Mouse (Mus musculus): ENCODE measurements around the gene Hspa8. TPM values are rescaled to one million over a fixed set of nuclear protein-coding genes. Genes with fewer than 3 reads are reported as not detected.
"Not testable (repeated sequence)": the region's sequence is repeated elsewhere in the genome, so short reads cannot be mapped to it uniquely, and the experiment has no call there.

The Hspa8 gene
- polyA plus RNA-seq, 1 experiment, result 811 TPM

DNA sequence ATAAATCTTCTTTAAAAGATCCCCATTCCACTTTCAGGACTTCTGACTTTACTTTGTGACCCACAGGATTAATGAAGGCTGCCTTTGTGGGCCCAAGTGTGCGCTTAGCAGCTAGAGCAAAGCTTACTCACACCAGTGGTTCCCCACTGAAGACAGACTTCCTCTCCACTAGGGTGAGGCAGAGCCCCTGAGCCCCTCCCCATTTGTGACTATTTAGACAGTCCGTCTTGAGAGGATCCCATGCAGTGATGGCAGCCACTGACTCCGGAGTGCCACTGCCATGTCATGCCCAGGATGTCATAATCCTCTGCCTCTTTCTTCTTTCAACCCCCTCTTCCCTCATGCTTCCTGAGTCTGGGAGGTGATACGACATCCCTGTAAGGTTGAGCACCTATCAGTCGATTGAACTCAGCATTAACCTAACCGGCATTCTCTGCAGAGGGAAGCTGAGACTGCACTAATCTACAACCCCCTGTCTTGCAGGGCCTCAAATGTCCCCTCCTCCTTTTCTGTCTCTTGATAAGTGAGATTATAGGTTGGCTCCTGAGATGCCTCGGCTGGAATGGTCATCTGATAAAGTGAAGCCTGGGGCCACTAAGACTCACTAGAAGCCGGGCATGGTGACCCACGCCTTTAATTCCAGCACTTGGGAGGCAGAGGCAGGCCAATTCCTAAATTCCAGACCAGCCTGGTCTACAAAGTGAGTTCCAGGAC is 2.4 kb upstream of the Hspa8 start:
- Histone ChIP-seq H3K9me3 (no peaks in the 10 kb centered on the region), H3K4me1 (peaks cover 41% of the 10 kb centered on the region), H3K36me3 (replicated peaks; ENCODE audit: low read length) (peaks cover 8% of the 10 kb centered on the region), H3K4me3 (replicated peaks) (peak overlapping the region; percentile 48), H3K27me3 (replicated peaks) (no peaks in the 10 kb centered on the region)
- TF ChIP-seq FLI1 (IDR thresholded peaks at IDR 0.05; ENCODE audit: low read length) (no peak), GATA1 (IDR thresholded peaks at IDR 0.05; ENCODE audit: borderline replicate concordance, low read length) (no peak)

DNA sequence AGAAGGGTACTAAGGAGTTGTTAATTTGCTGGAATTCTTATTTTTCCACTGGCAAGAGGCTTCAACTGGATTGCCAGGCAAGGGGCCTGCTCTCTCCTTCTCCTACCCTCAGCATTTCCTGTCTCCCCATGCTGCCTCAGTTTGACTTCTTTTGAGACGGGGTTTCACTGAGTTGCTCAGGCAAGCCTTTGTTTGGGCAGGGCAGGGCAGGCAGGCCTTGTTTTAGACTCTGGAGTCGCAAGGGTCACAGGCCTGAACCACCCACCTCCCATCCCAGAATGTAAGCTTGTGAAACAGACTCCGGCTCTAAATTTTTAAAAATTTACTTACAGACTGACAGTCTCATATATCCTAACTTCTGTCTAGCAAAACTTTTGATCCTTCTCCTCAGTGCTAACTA is 1.7 kb upstream of the Hspa8 start:
- Histone ChIP-seq H3K4me1 (peaks cover 45% of the 10 kb centered on the region), H3K27me3 (replicated peaks) (no peaks in the 10 kb centered on the region), H3K9me3 (no peaks in the 10 kb centered on the region), H3K4me3 (replicated peaks) (peak overlapping the region; percentile 92), H3K36me3 (replicated peaks; ENCODE audit: low read length) (peaks cover 16% of the 10 kb centered on the region)
- TF ChIP-seq FLI1 (IDR thresholded peaks at IDR 0.05; ENCODE audit: low read length), result no peak
- TF ChIP-seq GATA1 (IDR thresholded peaks at IDR 0.05; ENCODE audit: borderline replicate concordance, low read length), result no peak

DNA sequence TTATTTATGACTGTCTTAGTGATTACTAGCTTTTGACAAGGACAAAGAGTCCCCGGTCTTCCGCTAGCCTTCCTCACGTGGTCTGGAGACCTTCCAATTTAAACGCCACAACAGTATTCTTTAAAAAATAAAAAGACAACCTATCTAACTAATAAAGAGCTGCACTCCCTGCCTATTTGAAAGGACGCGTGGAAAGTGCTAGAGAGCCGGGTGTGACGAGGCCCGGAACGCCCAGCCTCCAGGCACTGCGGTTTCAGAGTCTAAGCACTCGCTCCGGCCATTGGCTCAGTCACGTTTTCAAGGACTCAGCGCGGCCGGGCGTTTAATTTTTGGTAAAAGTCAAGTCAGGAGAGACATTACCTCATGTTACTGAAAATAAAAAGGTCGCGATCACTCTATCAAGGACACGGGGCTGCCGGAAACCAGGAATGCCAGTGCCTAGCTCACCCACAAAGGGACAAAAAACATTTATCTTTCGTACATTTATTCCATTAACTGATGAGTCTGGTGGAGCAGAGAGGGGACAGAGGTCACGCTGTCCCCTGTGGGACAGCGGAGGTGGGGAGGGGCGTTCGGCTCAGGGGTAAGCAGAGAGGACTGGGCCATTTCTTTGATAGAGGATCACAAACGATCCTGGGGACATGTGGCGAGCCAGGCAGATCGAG is 815 bp upstream of the Hspa8 start:
- no peak for TF ChIP-seq FLI1 (IDR thresholded peaks at IDR 0.05; ENCODE audit: low read length)
- TF ChIP-seq GATA1 (IDR thresholded peaks at IDR 0.05; ENCODE audit: borderline replicate concordance, low read length), result no peak
- H3K27me3 ChIP-seq (replicated peaks), result no peaks in the 10 kb centered on the region

DNA sequence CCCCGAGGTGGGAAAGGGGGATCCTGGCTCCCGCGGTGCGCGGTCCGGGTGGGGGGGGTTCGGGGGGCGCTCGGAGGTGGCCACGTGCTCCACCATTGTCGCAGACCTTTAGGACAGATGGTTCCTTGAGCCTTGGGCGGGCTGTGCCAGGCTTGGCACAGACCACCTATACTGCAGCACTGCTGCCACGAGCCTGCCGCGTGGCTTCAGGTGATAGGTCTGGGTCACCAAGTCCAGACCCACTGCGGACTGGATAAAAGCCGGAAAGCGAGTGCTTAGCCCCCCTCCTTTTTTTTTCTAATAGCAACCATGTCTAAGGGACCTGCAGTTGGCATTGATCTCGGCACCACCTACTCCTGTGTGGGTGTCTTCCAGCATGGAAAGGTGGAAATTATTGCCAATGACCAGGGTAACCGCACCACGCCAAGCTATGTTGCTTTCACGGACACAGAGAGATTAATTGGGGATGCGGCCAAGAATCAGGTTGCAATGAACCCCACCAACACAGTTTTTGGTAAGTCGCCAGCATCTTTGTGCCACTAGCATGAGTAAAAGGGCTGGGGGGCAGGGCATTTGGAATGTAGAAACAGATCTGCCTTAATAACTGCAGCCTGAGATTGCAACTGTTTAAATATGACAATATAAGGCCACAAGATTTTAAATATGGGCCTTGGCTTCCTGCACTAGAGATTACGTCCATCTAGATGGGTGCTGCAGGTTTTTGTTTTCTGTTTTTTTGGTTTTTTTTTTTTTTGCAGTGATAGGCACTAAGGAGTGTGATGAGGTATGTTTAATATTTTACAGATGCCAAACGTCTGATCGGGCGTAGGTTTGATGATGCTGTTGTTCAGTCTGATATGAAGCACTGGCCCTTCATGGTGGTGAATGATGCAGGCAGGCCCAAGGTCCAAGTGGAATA is 1.1 kb downstream of the Hspa8 start:
- not testable (repeated sequence) for H3K27me3 ChIP-seq (replicated peaks); H3K9me3 ChIP-seq
- H3K4me3 ChIP-seq (replicated peaks), result peak overlapping the region; percentile 95
- H3K4me1 ChIP-seq, result peaks cover 35% of the 10 kb centered on the region
- peaks cover 36% of the 10 kb centered on the region for H3K36me3 ChIP-seq (replicated peaks; ENCODE audit: low read length)

More for the DNA sequence above, 815 bp upstream of the Hspa8 start:
- Histone ChIP-seq H3K9me3 (no peaks in the 10 kb centered on the region), H3K4me1 (peaks cover 40% of the 10 kb centered on the region), H3K4me3 (replicated peaks) (peak overlapping the region; percentile 92), H3K36me3 (replicated peaks; ENCODE audit: low read length) (peaks cover 22% of the 10 kb centered on the region)

DNA sequence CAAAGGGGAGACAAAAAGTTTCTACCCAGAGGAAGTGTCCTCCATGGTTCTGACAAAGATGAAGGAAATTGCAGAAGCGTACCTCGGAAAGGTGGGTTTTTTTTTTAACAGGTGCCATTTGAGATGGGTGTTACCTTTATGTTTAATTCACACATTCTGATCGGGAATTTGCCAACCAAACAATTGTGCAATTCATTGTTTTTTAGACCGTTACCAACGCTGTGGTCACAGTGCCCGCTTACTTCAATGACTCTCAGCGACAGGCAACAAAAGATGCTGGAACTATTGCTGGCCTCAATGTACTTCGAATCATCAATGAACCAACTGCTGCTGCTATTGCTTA is 1.7 kb downstream of the Hspa8 start:
- not testable (repeated sequence) for H3K9me3 ChIP-seq; H3K27me3 ChIP-seq (replicated peaks)
- peaks cover 40% of the 10 kb centered on the region for H3K4me1 ChIP-seq
- H3K36me3 ChIP-seq (replicated peaks; ENCODE audit: low read length), result peaks cover 43% of the 10 kb centered on the region
- peak overlapping the region; percentile 85 for H3K4me3 ChIP-seq (replicated peaks)

DNA sequence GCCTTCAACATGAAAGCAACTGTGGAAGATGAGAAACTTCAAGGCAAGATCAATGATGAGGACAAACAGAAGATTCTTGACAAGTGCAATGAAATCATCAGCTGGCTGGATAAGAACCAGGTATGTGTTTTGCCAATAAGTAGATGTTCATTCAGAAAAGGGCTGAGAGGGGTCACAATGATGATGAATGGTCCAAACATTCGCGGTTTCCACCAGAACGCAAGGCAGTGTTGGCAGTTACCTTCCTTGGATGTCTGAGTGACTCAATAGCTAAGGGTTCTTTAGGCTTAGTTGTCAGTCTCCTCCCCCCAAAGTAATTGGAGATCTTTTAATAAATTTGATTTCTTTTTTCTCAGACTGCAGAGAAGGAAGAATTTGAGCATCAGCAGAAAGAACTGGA is 3.8 kb downstream of the Hspa8 start:
- H3K27me3 ChIP-seq (replicated peaks); H3K4me3 ChIP-seq (replicated peaks); H3K9me3 ChIP-seq: not testable (repeated sequence)
- Histone ChIP-seq H3K4me1 (peaks cover 42% of the 10 kb centered on the region), H3K36me3 (replicated peaks; ENCODE audit: low read length) (peaks cover 45% of the 10 kb centered on the region)

DNA sequence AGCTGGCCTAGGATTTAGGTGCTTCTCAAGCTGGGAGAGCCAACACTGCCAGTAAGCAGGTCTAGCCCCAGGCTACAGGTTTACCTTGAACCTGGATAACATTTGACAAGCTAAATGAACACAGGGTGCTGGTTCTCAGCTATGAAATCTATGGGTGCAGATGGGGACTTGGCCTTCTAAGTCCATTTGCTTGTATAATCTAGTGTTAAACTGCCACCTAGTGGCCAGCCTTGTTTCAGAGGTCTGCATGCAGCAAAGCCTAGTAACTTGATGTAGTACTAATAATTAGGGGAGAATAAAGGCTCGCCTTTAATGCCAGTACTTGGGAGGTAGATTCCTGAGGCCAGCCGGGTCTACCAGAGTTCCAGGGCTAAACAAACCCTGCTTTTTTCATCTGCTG is 4.5 kb downstream of the Hspa8 start:
- no peaks in the 10 kb centered on the region for H3K9me3 ChIP-seq
- no peaks in the 10 kb centered on the region for H3K27me3 ChIP-seq (replicated peaks)
- H3K4me1 ChIP-seq, result peaks cover 44% of the 10 kb centered on the region
- TF ChIP-seq GATA1 (IDR thresholded peaks at IDR 0.05; ENCODE audit: borderline replicate concordance, low read length) (no peak), FLI1 (IDR thresholded peaks at IDR 0.05; ENCODE audit: low read length) (no peak)
- peak overlapping the region; percentile 23 for H3K4me3 ChIP-seq (replicated peaks)
- H3K36me3 ChIP-seq (replicated peaks; ENCODE audit: low read length), result peaks cover 45% of the 10 kb centered on the region

DNA sequence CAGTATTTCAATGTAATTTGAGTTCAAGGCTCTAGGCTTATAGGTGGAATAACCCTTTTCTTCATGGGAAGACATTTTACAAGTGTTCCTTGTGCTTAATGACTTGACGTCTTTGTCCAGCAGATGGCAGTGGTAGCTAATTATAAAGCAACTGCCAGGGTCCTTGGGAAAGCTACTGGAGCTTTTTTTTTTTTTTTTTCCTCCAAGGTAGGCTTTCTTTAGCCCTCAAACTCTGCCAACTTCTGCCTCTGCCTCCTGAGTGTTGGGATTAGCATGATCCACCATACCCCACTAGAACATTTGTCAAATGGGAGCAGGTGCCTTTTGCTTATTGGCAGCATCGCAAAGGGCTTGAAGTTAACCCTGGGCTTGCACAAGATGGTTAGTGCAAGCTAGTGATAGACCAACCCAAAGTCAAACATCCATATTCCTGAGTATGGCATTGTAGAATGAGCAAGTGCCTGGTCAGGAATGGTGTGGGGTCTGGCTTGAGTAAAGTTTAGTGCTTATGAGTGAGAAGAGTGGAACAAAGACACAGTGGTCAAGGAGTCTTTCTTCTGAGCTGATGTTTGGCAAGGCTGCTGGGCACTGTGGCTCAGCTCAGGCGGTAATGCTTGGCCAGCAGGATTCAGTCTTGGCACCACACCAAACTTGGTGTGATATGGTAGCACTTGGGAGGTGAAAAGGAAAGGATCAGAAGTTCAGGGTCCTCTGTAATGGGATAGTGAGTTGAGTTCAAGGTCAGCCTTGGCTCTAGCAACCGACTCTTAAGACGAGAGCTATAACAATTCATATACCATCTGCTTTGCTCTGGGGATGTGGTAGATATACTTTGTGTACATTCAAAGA is 5.9 kb downstream of the Hspa8 start:
- Histone ChIP-seq H3K9me3 (no peaks in the 10 kb centered on the region), H3K4me1 (peaks cover 52% of the 10 kb centered on the region), H3K4me3 (replicated peaks) (no peak overlapping the region), H3K27me3 (replicated peaks) (no peaks in the 10 kb centered on the region), H3K36me3 (replicated peaks; ENCODE audit: low read length) (peaks cover 45% of the 10 kb centered on the region)
- TF ChIP-seq FLI1 (IDR thresholded peaks at IDR 0.05; ENCODE audit: low read length), result no peak
- no peak for TF ChIP-seq GATA1 (IDR thresholded peaks at IDR 0.05; ENCODE audit: borderline replicate concordance, low read length)

DNA sequence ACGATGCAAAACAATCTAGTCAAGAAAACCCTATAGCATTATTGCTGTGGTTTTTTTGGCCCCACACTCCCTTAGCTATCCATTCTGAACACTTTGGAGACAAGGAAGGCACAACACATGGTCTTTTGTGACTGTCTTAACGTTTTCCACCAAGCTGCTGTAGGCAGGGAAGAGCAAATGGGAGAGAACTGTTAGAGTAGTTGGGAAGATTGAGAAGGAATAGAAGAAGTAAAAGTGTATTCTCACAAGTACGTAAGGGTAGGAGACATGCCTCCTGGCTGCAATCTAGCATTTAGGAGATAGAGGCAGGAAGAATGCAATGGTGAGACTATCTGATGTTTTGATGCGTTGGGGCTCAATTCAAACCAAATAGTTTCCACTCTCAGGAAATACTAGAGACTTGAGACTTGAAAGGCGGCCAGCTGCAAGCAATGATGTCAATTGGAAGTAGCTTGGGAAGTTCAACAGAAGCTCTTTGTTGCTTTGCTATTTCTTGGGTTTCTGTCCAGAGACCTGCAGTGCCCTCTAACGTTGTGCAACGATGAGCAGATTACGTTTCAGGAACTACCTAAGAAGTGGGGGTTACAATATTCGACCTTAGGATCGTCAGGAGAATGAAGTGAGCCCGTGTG is 6.6 kb downstream of the Hspa8 start:
- Histone ChIP-seq H3K4me3 (replicated peaks) (no peak overlapping the region), H3K36me3 (replicated peaks; ENCODE audit: low read length) (peaks cover 42% of the 10 kb centered on the region), H3K9me3 (no peaks in the 10 kb centered on the region), H3K27me3 (replicated peaks) (no peaks in the 10 kb centered on the region), H3K4me1 (peaks cover 52% of the 10 kb centered on the region)
- TF ChIP-seq FLI1 (IDR thresholded peaks at IDR 0.05; ENCODE audit: low read length) (no peak), GATA1 (IDR thresholded peaks at IDR 0.05; ENCODE audit: borderline replicate concordance, low read length) (no peak)
